Mouse (Mus musculus): ENCODE measurements around the gene Dact2.

The Dact2 gene

GRCm38 (mm10) chr17:14204061-14204460 is at the start of gene Dact2:
Gene Dact2, minus strand, starts transcription at chr17:14204304.
- no peak for DNase-seq (ENCODE audit: low read depth, low spot score)

GRCm38 (mm10) chr17:14252456-14252855 is 48.4 kb upstream of the Dact2 start:
- peak; percentile 37 for DNase-seq (ENCODE audit: low read depth, low spot score)

- no peak for DNase-seq (ENCODE audit: low read depth, low spot score)
Observed at GRCm38 (mm10) chr17:14250401-14250800, 46.3 kb upstream of the Dact2 start.

GRCm38 (mm10) chr17:14249595-14249994 is 45.5 kb upstream of the Dact2 start:
- DNase-seq (ENCODE audit: low read depth, low spot score), result no peak

GRCm38 (mm10) chr17:14247931-14248330 is 43.8 kb upstream of the Dact2 start:
- DNase-seq (ENCODE audit: low read depth, low spot score), result no peak

GRCm38 (mm10) chr17:14246266-14246665 is 42.2 kb upstream of the Dact2 start:
- DNase-seq (ENCODE audit: low read depth, low spot score), result no peak

- no peak for DNase-seq (ENCODE audit: low read depth, low spot score)
Observed at GRCm38 (mm10) chr17:14244195-14244965, 40.3 kb upstream of the Dact2 start.

- no peak for DNase-seq (ENCODE audit: low read depth, low spot score)
Observed at GRCm38 (mm10) chr17:14242634-14243033, 38.5 kb upstream of the Dact2 start.

- no peak for DNase-seq (ENCODE audit: low read depth, low spot score)
Observed at GRCm38 (mm10) chr17:14239960-14240359, 35.9 kb upstream of the Dact2 start.

GRCm38 (mm10) chr17:14237134-14237533 is 33.0 kb upstream of the Dact2 start:
- DNase-seq (ENCODE audit: low read depth, low spot score), result peak; percentile 90

- DNase-seq (ENCODE audit: low read depth, low spot score), result no peak
Observed at GRCm38 (mm10) chr17:14234774-14235389, 30.8 kb upstream of the Dact2 start.

- no peak for DNase-seq (ENCODE audit: low read depth, low spot score)
Observed at GRCm38 (mm10) chr17:14233658-14234057, 29.6 kb upstream of the Dact2 start.

GRCm38 (mm10) chr17:14232629-14233028 is 28.5 kb upstream of the Dact2 start:
- DNase-seq (ENCODE audit: low read depth, low spot score), result peak; percentile 89

- DNase-seq (ENCODE audit: low read depth, low spot score), result peak; percentile 81
Observed at GRCm38 (mm10) chr17:14230698-14231430, 26.8 kb upstream of the Dact2 start.

- DNase-seq (ENCODE audit: low read depth, low spot score), result no peak
Observed at GRCm38 (mm10) chr17:14228381-14228780, 24.3 kb upstream of the Dact2 start.

GRCm38 (mm10) chr17:14227601-14228000 is 23.5 kb upstream of the Dact2 start:
- no peak for DNase-seq (ENCODE audit: low read depth, low spot score)

- no peak for DNase-seq (ENCODE audit: low read depth, low spot score)
Observed at GRCm38 (mm10) chr17:14226778-14227177, 22.7 kb upstream of the Dact2 start.

GRCm38 (mm10) chr17:14225982-14226652 is 22.0 kb upstream of the Dact2 start:
- DNase-seq (ENCODE audit: low read depth, low spot score), result no peak

GRCm38 (mm10) chr17:14221893-14222615 is 17.9 kb upstream of the Dact2 start:
- peak; percentile 44 for DNase-seq (ENCODE audit: low read depth, low spot score)

- peak; percentile 79 for DNase-seq (ENCODE audit: low read depth, low spot score)
Observed at GRCm38 (mm10) chr17:14220606-14221202, 16.6 kb upstream of the Dact2 start.
